Mouse (Mus musculus) mesoderm, embryonic 11.5 days (tissue): ENCODE results near the gene Rab14.
A peak's percentile ranks its signal among the peaks of the same experiment; 100 is the strongest.

ENCODE experiments used
- DNase-seq: peaks from one replicate; pipeline ENCODE4 v3.0.0-alpha.2; 2012; ENCODE audit warnings: low read depth, low spot score

Gene Rab14

GRCm38 (mm10) chr2:35153844-35154554 is 46.9 kb downstream of the Rab14 start:
- DNase-seq: no peak

- no peak for DNase-seq
These were observed 47.7 kb downstream of the Rab14 start for GRCm38 (mm10) chr2:35153179-35153578.

DNA sequence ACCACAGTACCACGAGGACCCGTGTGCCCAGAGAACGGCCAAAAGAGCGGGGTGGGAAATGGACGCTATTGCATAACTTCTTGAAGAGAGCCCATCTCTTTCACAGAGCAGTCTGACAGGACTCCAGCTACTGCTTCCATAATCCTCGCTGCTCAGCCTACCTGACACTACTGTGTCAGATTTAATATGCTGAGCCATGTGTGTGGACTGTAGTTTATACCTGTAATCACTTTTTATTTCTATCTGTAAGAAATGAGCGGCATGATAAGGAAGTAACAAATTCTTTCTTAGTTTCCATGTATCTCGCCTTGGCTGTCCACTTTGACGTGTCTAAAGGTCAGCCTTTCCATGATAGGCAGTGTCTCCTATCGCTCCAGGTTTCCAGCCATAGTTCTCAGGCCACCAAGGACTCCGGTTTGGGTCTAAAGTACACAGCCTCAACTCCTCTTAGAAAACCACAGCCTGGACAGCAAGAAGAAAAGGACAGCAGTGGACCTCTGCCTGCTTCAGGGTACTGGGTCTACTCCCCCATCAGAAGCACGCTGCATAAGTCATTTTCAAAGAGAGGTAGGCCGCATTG is 49.5 kb downstream of the Rab14 start:
- no peak for DNase-seq

GRCm38 (mm10) chr2:35148806-35149205 is 52.1 kb downstream of the Rab14 start:
- no peak for DNase-seq

- DNase-seq: no peak
These were observed 59.2 kb downstream of the Rab14 start for GRCm38 (mm10) chr2:35141673-35142072.

GRCm38 (mm10) chr2:35138576-35138975 is 62.3 kb downstream of the Rab14 start:
- DNase-seq: no peak

DNA sequence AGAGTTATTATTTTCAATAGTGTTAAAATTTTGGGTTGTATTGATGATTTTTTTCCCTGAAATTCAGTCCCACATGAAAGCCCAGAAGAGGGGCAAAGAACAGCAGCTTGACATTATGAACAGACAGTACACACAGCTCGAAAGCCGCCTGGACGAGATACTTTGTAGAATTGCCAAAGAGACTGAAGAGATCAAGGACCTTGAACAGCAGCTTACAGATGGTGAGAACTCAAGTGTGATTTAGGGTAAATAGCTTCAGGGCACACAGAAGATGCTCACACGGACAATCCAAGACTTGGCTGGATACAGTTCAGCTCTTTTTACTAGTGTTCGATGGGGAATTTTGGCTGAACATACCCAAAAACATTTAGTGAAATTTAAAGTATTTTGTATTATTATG is 67.0 kb downstream of the Rab14 start:
- DNase-seq: no peak

GRCm38 (mm10) chr2:35132662-35133055 is 68.3 kb downstream of the Rab14 start:
- no peak for DNase-seq

- DNase-seq: peak; percentile 96
These were observed 68.8 kb downstream of the Rab14 start for GRCm38 (mm10) chr2:35131991-35132661.

GRCm38 (mm10) chr2:35131491-35131890 is 69.4 kb downstream of the Rab14 start:
- DNase-seq: no peak
